Mouse (Mus musculus): Measurements from ENCODE around the gene Krt34.

Krt34 gene

GRCm38 (mm10) chr11:100004846-100005245 is 36.5 kb downstream of the Krt34 start:
- peak; percentile 23 to 75 for DNase-seq (ENCODE audit: inconsistent age in 2 of 2, low spot score in 1 of 2)

- DNase-seq (ENCODE audit: inconsistent age in 2 of 2, low spot score in 1 of 2), result no peak
These were observed 42.3 kb downstream of the Krt34 start for GRCm38 (mm10) chr11:99999091-99999490.

GRCm38 (mm10) chr11:99994384-99994661 is 47.0 kb downstream of the Krt34 start:
- DNase-seq (ENCODE audit: inconsistent age in 2 of 2, low spot score in 1 of 2), result no peak

- no peak for DNase-seq (ENCODE audit: inconsistent age in 2 of 2, low spot score in 1 of 2)
These were observed 47.6 kb downstream of the Krt34 start, which contains the start of gene Krtap17-1 for GRCm38 (mm10) chr11:99993620-99994383. Gene Krtap17-1, minus strand, starts transcription at chr11:99993994.

GRCm38 (mm10) chr11:99990571-99990970 is 50.8 kb downstream of the Krt34 start:
- no peak for DNase-seq (ENCODE audit: inconsistent age in 2 of 2, low spot score in 1 of 2)

- peak; percentile 56 to 88 for DNase-seq (ENCODE audit: inconsistent age in 2 of 2, low spot score in 1 of 2)
These were observed 51.4 kb downstream of the Krt34 start for GRCm38 (mm10) chr11:99989881-99990405.

GRCm38 (mm10) chr11:99988530-99988929 is 52.8 kb downstream of the Krt34 start:
- no peak for DNase-seq (ENCODE audit: inconsistent age in 2 of 2, low spot score in 1 of 2)
